Mouse (Mus musculus): ENCODE measurements around the gene Pi4k2a. TPM values are rescaled to one million over a fixed set of nuclear protein-coding genes. Genes with fewer than 3 reads are reported as not detected.

The Pi4k2a gene
- polyA plus RNA-seq, 1 experiment from 2014 or later: 27.8 TPM

DNA sequence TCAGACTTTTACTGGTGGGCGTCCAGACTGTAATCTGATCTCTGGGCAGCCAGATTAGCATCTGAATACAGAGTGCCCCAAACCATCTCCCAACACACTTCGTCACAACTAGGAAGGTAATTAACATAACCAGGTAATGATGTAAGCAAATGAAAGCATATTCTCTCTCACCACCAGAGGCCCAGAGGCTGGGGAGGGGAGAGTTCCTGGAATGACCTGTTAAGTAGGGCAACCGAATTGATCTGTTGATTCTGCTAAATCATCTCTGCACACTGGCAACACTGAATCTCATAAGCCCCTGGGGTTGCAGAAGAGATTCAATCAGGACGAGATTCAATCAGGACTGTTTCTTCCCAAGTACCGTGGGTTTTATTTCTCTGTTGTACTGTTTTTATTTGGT lies 45.9 kb downstream of the Pi4k2a start:
- no peak overlapping the region for H3K4me3 ChIP-seq (ENCODE audit: low read depth, low read length)
- H3K27me3 ChIP-seq (ENCODE audit: control insufficient read depth, insufficient read depth, low read depth, low read length): no peaks in the 10 kb centered on the region
- WGBS: 22% methylated on average over 5 of the region's 5 CpGs
- no peaks in the 10 kb centered on the region for H3K9me3 ChIP-seq (replicated peaks; ENCODE audit: control insufficient read depth, low read length, poor library complexity, severe bottlenecking)
- H3K4me2 ChIP-seq (ENCODE audit: low read length): no peak overlapping the region
- H3K27ac ChIP-seq (ENCODE audit: low read length): no peak overlapping the region
- H3K4me1 ChIP-seq (ENCODE audit: control insufficient read depth, insufficient read depth, low read length): no peaks in the 10 kb centered on the region
- ATAC-seq: no peak
- no peaks in the 10 kb centered on the region for H3K36me3 ChIP-seq (ENCODE audit: control insufficient read depth, insufficient read depth, low read length)
- no peak overlapping the region for H3K9ac ChIP-seq (ENCODE audit: low read depth, low read length)

DNA sequence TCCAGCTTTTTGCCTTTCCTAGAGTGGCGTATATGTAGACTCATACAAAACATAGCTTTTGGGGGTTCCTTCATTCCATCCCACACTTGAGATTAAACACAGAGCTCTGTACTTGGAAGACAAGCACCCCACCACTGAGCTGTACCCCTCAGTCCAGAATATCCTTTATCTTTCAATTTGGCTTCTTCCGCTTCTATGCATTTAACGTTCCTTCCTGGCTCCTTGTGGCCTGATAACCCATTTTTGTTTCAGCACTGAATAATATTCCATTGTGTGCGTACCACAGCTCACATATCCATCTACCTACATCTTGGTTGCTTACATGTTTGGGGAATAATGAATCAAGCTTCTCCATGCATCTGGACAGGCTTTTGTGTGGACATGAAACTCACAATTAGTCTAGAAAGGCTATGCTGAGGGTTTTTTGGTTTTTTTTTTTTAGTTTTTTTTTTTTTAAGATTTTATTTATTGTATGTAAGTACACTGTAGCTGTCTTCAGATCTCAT lies 47.0 kb downstream of the Pi4k2a start:
- Histone ChIP-seq H3K4me1 (ENCODE audit: control insufficient read depth, insufficient read depth, low read length) (no peaks in the 10 kb centered on the region), H3K36me3 (ENCODE audit: control insufficient read depth, insufficient read depth, low read length) (no peaks in the 10 kb centered on the region), H3K27ac (ENCODE audit: low read length) (no peak overlapping the region), H3K9ac (ENCODE audit: low read depth, low read length) (no peak overlapping the region), H3K4me2 (ENCODE audit: low read length) (no peak overlapping the region), H3K9me3 (replicated peaks; ENCODE audit: control insufficient read depth, low read length, poor library complexity, severe bottlenecking) (no peaks in the 10 kb centered on the region), H3K27me3 (ENCODE audit: control insufficient read depth, insufficient read depth, low read depth, low read length) (no peaks in the 10 kb centered on the region), H3K4me3 (ENCODE audit: low read depth, low read length) (no peak overlapping the region)
- WGBS: 96% methylated on average over 4 of the region's 4 CpGs
- ATAC-seq: no peak

DNA sequence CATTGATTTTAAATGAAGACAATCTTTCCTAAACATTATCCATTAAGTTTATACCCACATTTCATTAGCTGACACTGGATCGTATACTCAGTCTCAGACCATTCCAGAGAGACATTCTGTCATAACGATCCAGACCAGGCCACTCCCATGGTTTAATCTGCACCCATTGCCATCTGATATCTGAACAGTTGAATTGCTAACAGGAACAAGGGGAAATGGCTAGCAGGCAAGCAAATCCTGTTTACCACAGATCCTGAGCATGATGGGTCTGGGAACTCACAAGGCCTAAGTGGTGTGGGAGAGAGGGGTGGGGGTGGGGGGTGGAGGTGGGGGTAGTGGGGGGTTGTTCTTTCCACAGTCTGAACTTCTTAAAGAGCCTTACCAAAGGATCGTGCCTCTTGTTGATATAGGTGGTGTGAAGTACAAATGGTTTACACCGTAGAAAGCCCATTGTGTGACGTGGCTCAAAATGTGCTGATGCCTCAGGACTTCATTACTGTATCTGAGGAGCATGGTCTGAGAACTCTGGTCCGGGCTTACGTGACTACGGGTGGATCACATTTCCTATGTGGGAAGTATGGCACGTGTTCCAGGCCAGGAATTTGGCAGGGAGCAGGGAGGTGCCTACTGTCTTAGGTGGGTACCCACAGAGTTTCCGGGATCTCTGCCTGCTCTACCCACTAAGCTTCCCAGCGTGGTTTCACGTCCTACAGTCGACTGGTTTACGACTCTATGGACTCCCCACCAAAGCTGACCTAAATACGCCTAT lies 48.4 kb downstream of the Pi4k2a start:
- Histone ChIP-seq H3K9ac (ENCODE audit: low read depth, low read length) (no peak overlapping the region), H3K27ac (ENCODE audit: low read length) (no peak overlapping the region), H3K9me3 (replicated peaks; ENCODE audit: control insufficient read depth, low read length, poor library complexity, severe bottlenecking) (no peaks in the 10 kb centered on the region), H3K27me3 (ENCODE audit: control insufficient read depth, insufficient read depth, low read depth, low read length) (no peaks in the 10 kb centered on the region), H3K36me3 (ENCODE audit: control insufficient read depth, insufficient read depth, low read length) (no peaks in the 10 kb centered on the region), H3K4me2 (ENCODE audit: low read length) (no peak overlapping the region), H3K4me1 (ENCODE audit: control insufficient read depth, insufficient read depth, low read length) (no peaks in the 10 kb centered on the region), H3K4me3 (ENCODE audit: low read depth, low read length) (no peak overlapping the region)
- WGBS: 88% methylated on average over 15 of the region's 15 CpGs
- ATAC-seq: no peak

DNA sequence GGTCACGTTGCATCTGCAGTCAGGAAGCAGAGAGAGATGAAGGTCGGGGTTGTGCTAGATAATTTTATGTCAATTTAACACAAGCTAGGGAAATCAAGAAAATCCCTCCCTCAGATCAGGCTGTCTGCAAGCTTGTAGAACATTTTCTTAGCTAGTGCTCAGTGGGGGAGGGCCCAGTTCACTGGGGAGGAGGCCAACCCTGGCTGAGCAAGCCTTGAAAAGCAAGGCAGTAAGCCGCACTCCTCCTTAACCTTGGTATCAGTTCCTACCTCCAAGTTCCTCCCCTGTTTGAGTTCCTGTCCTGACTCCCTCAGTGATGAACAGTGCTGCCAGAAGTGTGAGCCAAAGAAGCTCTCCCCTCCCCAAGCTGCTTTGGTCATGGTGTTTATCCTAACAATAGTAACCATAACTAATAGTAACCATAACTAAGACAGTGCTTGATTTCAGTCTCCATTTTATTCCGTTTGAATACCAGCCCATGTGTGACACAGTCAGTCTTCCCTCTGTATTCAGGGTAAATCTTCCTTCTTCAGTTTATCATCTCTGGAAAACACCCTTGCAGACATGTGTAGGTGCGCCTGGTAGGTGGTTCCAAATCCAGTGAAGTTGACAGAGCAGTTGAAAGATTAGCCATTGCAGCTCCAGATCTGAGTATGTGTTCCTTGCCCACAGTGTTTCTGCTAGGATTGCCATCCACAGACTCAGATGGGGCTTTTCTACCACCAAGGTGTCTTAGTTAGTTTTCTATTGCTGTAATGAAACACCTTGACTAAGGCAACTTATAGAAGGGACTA lies 49.7 kb downstream of the Pi4k2a start:
- Histone ChIP-seq H3K4me2 (ENCODE audit: low read length) (no peak overlapping the region), H3K4me3 (ENCODE audit: low read depth, low read length) (no peak overlapping the region), H3K4me1 (ENCODE audit: control insufficient read depth, insufficient read depth, low read length) (no peaks in the 10 kb centered on the region), H3K36me3 (ENCODE audit: control insufficient read depth, insufficient read depth, low read length) (no peaks in the 10 kb centered on the region), H3K27me3 (ENCODE audit: control insufficient read depth, insufficient read depth, low read depth, low read length) (no peaks in the 10 kb centered on the region; the same call in 1 of the 2 replicates), H3K9me3 (replicated peaks; ENCODE audit: control insufficient read depth, low read length, poor library complexity, severe bottlenecking) (no peaks in the 10 kb centered on the region), H3K9ac (ENCODE audit: low read depth, low read length) (no peak overlapping the region), H3K27ac (ENCODE audit: low read length) (no peak overlapping the region)
- 84% methylated on average over 5 of the region's 5 CpGs for WGBS
- no peak for ATAC-seq

DNA sequence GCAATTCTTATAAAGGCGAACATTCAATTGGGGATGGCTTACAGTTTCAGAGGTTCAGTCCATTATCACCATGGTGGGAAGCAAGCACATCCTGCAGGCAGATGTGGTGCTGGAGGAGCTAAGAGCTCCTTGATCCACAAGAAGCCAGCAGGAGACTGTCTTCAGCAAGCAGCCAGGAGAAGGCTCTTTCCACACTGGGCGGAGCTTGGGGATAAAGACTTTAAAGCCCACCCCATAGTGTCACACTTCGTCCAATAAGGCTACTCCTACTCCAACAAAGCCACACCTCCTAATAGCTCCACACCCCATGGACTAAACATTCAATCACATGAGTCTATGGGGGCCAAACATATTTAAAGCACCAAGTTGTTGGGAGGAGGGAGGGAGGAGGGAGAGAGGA lies 51.7 kb downstream of the Pi4k2a start:
- 75% methylated on average over 3 of the region's 3 CpGs for WGBS
- H3K4me3 ChIP-seq (ENCODE audit: low read depth, low read length): no peak overlapping the region
- H3K9me3 ChIP-seq (replicated peaks; ENCODE audit: control insufficient read depth, low read length, poor library complexity, severe bottlenecking): no peaks in the 10 kb centered on the region
- no peaks in the 10 kb centered on the region for H3K4me1 ChIP-seq (ENCODE audit: control insufficient read depth, insufficient read depth, low read length)
- H3K4me2 ChIP-seq (ENCODE audit: low read length): no peak overlapping the region
- H3K27me3 ChIP-seq (ENCODE audit: control insufficient read depth, insufficient read depth, low read depth, low read length): peaks cover 5% of the 10 kb centered on the region
- no peaks in the 10 kb centered on the region for H3K36me3 ChIP-seq (ENCODE audit: control insufficient read depth, insufficient read depth, low read length)
- ATAC-seq: no peak
- H3K27ac ChIP-seq (ENCODE audit: low read length): no peak overlapping the region
- H3K9ac ChIP-seq (ENCODE audit: low read depth, low read length): no peak overlapping the region

DNA sequence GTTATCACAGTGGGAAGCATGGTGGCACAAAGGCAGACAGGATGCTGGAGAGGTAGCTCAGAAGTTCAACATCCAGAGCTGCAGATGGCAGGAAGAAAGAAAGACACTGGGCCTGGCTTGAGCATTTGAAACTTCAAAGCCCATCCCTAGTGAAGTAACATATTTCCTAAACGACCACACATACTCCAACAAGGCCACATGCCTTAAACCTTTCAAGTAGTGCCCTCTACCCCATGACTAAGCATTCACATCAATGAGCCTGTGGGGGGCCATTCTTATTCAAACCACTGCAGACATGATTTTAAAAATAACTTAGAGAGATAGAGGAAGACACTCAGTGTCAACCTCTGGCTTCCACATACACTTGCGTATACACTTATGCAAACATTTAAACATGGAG lies 52.5 kb downstream of the Pi4k2a start:
- no peak for ATAC-seq
- Histone ChIP-seq H3K27me3 (ENCODE audit: control insufficient read depth, insufficient read depth, low read depth, low read length) (peaks cover 5% of the 10 kb centered on the region), H3K4me1 (ENCODE audit: control insufficient read depth, insufficient read depth, low read length) (no peaks in the 10 kb centered on the region), H3K9me3 (replicated peaks; ENCODE audit: control insufficient read depth, low read length, poor library complexity, severe bottlenecking) (no peaks in the 10 kb centered on the region), H3K4me2 (ENCODE audit: low read length) (no peak overlapping the region), H3K36me3 (ENCODE audit: control insufficient read depth, insufficient read depth, low read length) (no peaks in the 10 kb centered on the region), H3K9ac (ENCODE audit: low read depth, low read length) (no peak overlapping the region), H3K27ac (ENCODE audit: low read length) (no peak overlapping the region), H3K4me3 (ENCODE audit: low read depth, low read length) (no peak overlapping the region)
- WGBS: 73% methylated on average over 2 of the region's 2 CpGs

DNA sequence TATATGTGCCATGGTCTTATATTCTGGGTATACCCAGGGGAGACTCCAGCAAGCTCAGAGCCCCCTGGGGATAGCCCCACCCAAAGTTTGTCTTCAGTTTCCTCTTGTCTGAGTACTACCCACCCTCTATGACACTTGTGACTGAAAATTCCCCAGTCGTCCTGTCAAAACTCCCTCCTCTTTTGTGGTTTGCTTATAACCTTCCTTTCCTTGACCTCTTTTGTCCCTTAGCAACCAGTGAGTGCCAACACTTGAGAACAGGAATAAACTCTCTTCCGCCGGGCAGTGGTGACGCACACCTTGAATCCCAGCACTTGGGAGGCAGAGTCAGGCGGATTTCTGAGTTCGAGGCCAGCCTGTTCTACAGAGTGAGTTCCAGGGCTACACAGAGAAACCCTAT lies 53.8 kb downstream of the Pi4k2a start:
- ATAC-seq: no peak
- 59% methylated on average over 6 of the region's 6 CpGs for WGBS
- no peaks in the 10 kb centered on the region for H3K9me3 ChIP-seq (replicated peaks; ENCODE audit: control insufficient read depth, low read length, poor library complexity, severe bottlenecking)

DNA sequence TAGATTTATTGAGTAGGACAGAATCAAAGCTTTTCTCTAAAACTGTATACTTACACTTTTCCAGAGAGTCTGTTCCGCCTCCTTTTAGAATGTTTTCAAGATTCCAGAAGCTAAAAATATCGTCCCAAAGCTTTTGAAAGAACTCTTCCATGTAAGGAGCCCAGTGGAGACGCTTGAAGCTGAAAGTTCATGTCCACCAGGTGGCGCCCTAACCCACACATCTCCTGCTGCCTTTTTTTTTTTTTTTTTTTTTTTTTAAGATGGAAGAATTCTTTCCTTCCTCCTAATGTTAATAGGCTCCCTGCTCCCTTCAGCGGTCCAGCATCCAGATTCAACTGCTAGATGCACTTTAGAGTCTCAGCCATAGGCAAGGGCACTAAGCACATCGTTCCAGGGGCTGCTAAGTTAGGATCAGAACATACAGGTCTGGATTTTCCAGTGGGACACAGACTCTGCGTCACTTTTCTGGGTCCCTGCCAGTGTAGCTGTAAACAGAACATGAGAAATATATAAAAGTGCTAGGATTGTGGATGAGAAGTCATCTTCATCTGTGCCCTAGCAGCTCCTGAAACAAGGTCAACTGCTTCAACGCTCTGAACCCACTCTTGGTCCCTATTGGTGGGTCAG lies 54.4 kb downstream of the Pi4k2a start:
- no peaks in the 10 kb centered on the region for H3K36me3 ChIP-seq (ENCODE audit: control insufficient read depth, insufficient read depth, low read length)
- peaks cover 14% of the 10 kb centered on the region for H3K27me3 ChIP-seq (ENCODE audit: control insufficient read depth, insufficient read depth, low read depth, low read length)
- H3K27ac ChIP-seq (ENCODE audit: low read length): no peak overlapping the region
- no peak overlapping the region for H3K4me2 ChIP-seq (ENCODE audit: low read length)
- 29% methylated on average over 8 of the region's 8 CpGs for WGBS
- H3K9me3 ChIP-seq (replicated peaks; ENCODE audit: control insufficient read depth, low read length, poor library complexity, severe bottlenecking): no peaks in the 10 kb centered on the region
- 0 out of 2 replicates have a peak, but pooled peaks cover 2% of the 10 kb centered on the region for H3K4me1 ChIP-seq (ENCODE audit: control insufficient read depth, insufficient read depth, low read length)
- ATAC-seq: no peak
- no peak overlapping the region for H3K9ac ChIP-seq (ENCODE audit: low read depth, low read length)
- H3K4me3 ChIP-seq (ENCODE audit: low read depth, low read length): no peak overlapping the region

More for the DNA sequence above, 53.8 kb downstream of the Pi4k2a start:
- Histone ChIP-seq H3K27ac (ENCODE audit: low read length) (no peak overlapping the region), H3K27me3 (ENCODE audit: control insufficient read depth, insufficient read depth, low read depth, low read length) (peaks cover 8% of the 10 kb centered on the region), H3K4me3 (ENCODE audit: low read depth, low read length) (no peak overlapping the region), H3K4me1 (ENCODE audit: control insufficient read depth, insufficient read depth, low read length) (0 out of 2 replicates have a peak, but pooled peaks cover 2% of the 10 kb centered on the region), H3K36me3 (ENCODE audit: control insufficient read depth, insufficient read depth, low read length) (no peaks in the 10 kb centered on the region), H3K9ac (ENCODE audit: low read depth, low read length) (no peak overlapping the region), H3K4me2 (ENCODE audit: low read length) (no peak overlapping the region)
